Mouse (Mus musculus) testis, adult 2 months (tissue): ENCODE measurements around the gene 4430402I18Rik. TPM values are rescaled to one million over a fixed set of nuclear protein-coding genes. Genes with fewer than 3 reads are reported as not detected.

Source experiments
- H3K27ac ChIP-seq: fragments of 200-500 bp; 2 replicates; pipeline ENCODE4 v1.5.1; 2012; ENCODE audit warnings: low read depth, low read length; ENCODE audit not compliant: control insufficient read depth, insufficient read depth
- H3K27me3 ChIP-seq: fragments of 200-500 bp; 2 replicates; pipeline ENCODE4 v1.6.1; 2012; ENCODE audit warnings: mild to moderate bottlenecking, low read length, moderate library complexity; ENCODE audit not compliant: control insufficient read depth, insufficient read depth
- H3K36me3 ChIP-seq: fragments of 200-500 bp; 2 replicates; pipeline ENCODE4 v1.6.1; 2012; ENCODE audit warnings: mild to moderate bottlenecking, low read length; ENCODE audit not compliant: control insufficient read depth, insufficient read depth
- H3K4me1 ChIP-seq: fragments of 200-500 bp; 2 replicates; pipeline ENCODE4 v1.6.1; 2012; ENCODE audit warnings: low read length; ENCODE audit not compliant: control insufficient read depth, insufficient read depth
- H3K4me3 ChIP-seq: fragments of 200-500 bp; 2 replicates; pipeline ENCODE4 v1.5.1; 2012; ENCODE audit warnings: low read depth, mild to moderate bottlenecking, low read length, moderate library complexity, mixed read lengths; ENCODE audit not compliant: control insufficient read depth
- CTCF ChIP-seq: fragments of 200-500 bp; IDR thresholded peaks from 2 replicates; pipeline ENCODE4 v1.5.1; 2012; ENCODE audit warnings: low read depth, mild to moderate bottlenecking, inconsistent platforms, low read length, moderate library complexity; ENCODE audit not compliant: control insufficient read depth, insufficient read depth, insufficient replicate concordance
- POLR2A ChIP-seq: fragments of 200-500 bp; IDR thresholded peaks from 2 replicates; pipeline ENCODE4 v1.6.1; 2012; ENCODE audit warnings: low read depth, mild to moderate bottlenecking, inconsistent platforms, low read length, moderate library complexity; ENCODE audit not compliant: control insufficient read depth
- polyA plus RNA-seq: library from polyadenylated mRNA; depleted of rRNA; stranded (reverse); fragments of >200 nt; gene quantifications from 2 replicates; pipeline ENCODE4 v1.2.3, GENCODE M21; 2012

4430402I18Rik gene
- polyA plus RNA-seq, 1 experiment = 233 TPM

- peak within 1 kb of the TSS; percentile 95 for H3K27ac ChIP-seq
- H3K4me1 ChIP-seq = peaks cover 3% of the 10 kb centered on the region; the same call in 1 of the 2 replicates
- H3K4me3 ChIP-seq = peak within 1 kb of the TSS; percentile 98
- H3K36me3 ChIP-seq = peaks cover 3% of the 10 kb centered on the region; the same call in 1 of the 2 replicates
- no peaks in the 10 kb centered on the region for H3K27me3 ChIP-seq
- TF ChIP-seq CTCF (no peak), POLR2A (peak; percentile 86)
Observed at GRCm38 (mm10) chr19:28990194-28990589, 22.6 kb upstream of the 4430402I18Rik start, which contains the start of gene Cdc37l1. Gene Cdc37l1 (plus strand): TSS chr19:28990352.

DNA sequence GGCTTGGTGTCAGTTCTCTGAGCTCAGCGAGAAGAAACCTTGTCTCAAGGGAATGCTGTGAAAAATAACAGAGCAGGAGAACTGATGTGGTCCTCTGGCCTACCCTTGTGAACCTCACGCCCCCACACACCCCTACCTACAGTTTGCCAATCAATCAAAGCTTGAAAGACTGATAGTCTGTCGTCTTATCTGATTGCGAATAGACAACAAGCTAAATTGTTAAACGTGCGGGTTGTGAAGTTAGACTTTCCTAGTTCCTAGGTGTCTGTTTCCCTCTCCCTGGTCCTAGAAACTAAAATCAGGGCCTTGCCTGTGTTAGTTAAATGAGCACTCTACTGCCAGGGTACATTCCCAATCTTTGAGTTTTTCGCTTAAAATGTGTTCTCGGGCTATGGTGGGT lies 21.9 kb upstream of the 4430402I18Rik start:
- TF ChIP-seq POLR2A (no peak), CTCF (no peak)
- H3K36me3 ChIP-seq = peaks cover 1% of the 10 kb centered on the region; the same call in 1 of the 2 replicates
- H3K27ac ChIP-seq = peak overlapping the region; percentile 95
- H3K4me1 ChIP-seq = peaks cover 3% of the 10 kb centered on the region; the same call in 1 of the 2 replicates
- H3K27me3 ChIP-seq = no peaks in the 10 kb centered on the region
- peak overlapping the region; percentile 98 for H3K4me3 ChIP-seq

DNA sequence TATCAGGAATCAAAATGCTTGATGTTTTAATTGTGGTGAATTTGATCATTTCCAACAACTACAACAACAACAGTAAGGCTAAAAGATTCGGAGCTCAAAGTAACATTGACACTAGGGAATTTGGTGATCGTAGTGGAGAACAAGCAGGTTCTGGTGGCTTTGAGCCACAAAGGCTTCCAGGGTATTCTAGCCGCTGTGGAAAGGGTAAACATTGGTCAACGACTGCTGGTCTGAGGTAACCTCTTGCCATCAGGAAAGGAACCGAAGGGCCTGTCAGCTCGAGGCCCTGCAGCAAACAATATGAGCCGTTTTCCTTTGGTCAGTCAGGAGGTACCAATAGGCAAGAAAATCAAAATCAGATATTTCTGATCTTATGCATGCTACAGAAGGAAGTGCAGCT lies 15.0 kb upstream of the 4430402I18Rik start:
- Histone ChIP-seq H3K27ac (no peak overlapping the region), H3K36me3 (no peaks in the 10 kb centered on the region), H3K4me3 (no peak overlapping the region), H3K4me1 (no peaks in the 10 kb centered on the region), H3K27me3 (no peaks in the 10 kb centered on the region)
- no peak for TF ChIP-seq CTCF
- TF ChIP-seq POLR2A = no peak

DNA sequence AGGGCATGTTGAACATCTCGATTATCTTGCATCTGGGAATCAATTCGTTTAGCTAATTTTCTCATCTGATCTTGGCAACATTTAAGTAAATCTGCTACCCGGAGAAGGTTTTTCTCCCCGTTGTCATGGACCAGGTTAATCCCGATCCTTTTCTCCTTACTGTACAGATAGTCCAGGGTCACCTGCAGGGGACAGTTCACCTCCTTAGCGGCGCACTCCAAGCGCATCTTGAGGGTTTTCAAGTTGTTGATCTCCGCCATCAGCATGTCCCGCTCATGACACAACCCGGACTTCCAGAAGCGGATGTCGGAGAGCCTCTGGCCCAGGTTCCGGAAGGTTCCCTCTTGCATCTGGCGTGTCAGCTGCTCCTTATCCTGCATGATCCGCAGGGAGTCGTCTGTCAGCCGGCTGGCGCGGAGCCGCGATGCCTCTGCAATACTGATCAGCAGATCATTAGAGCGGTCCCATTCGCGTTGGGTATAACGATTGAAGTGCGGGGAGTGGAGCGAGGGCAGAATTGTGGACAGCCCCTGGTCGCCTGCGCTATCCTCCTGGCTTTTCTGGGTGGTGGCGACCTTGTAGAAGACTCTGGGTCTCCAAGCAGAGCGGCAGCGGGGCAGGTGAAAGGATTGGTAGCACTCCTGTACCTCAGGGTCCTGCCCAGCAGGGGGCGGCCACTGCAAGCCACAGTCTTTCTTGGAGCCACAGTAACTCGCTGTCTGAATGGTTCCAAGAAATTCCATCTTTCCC lies 7.4 kb upstream of the 4430402I18Rik start:
- TF ChIP-seq POLR2A = no peak
- TF ChIP-seq CTCF = peak; percentile 77
- Histone ChIP-seq H3K27me3 (peaks cover 10% of the 10 kb centered on the region), H3K27ac (peak overlapping the region; percentile 17; the same call in 1 of the 2 replicates), H3K4me1 (peaks cover 9% of the 10 kb centered on the region), H3K36me3 (no peaks in the 10 kb centered on the region), H3K4me3 (peak overlapping the region; percentile 94)

DNA sequence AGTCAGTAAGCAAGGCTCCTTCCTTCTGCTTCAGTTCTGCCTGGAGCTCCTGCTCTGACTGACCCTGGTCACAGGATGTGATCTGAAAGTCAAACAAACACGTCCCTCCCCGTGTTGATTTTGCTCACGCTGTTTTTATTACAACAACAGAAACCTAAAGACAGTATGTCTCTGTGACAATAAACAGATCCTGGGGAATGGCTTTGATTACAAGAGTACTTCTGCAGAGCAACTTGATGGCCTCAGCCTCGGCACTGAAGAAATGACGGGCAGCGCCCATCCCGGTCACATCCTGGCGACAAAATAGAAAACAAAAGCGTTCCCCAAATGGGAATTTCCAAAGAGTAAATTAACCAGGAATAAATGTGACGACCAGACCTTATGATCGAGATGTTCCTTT lies 2.7 kb upstream of the 4430402I18Rik start:
- TF ChIP-seq POLR2A (no peak), CTCF (no peak)
- H3K27ac ChIP-seq = no peak overlapping the region
- no peak overlapping the region for H3K4me3 ChIP-seq
- H3K27me3 ChIP-seq = peaks cover 8% of the 10 kb centered on the region
- H3K36me3 ChIP-seq = no peaks in the 10 kb centered on the region
- H3K4me1 ChIP-seq = peaks cover 10% of the 10 kb centered on the region

- no peak overlapping the region for H3K4me3 ChIP-seq
- H3K36me3 ChIP-seq = no peaks in the 10 kb centered on the region
- no peak overlapping the region for H3K27ac ChIP-seq
- peaks cover 11% of the 10 kb centered on the region for H3K4me1 ChIP-seq
- H3K27me3 ChIP-seq = 0 out of 2 replicates have a peak, but pooled peaks cover 3% of the 10 kb centered on the region
- TF ChIP-seq POLR2A (no peak), CTCF (no peak)
Observed at GRCm38 (mm10) chr19:28969231-28969630, 1.6 kb upstream of the 4430402I18Rik start.

GRCm38 (mm10) chr19:28968178-28968577 lies 578 bp upstream of the 4430402I18Rik start:
- peaks cover 9% of the 10 kb centered on the region for H3K4me1 ChIP-seq
- no peak overlapping the region for H3K27ac ChIP-seq
- no peak for TF ChIP-seq CTCF
- no peak for TF ChIP-seq POLR2A
- H3K36me3 ChIP-seq = no peaks in the 10 kb centered on the region
- no peaks in the 10 kb centered on the region for H3K27me3 ChIP-seq
- peak overlapping the region; percentile 45; the same call in 1 of the 2 replicates for H3K4me3 ChIP-seq
